Mouse (Mus musculus) ES-Bruce4 (cell line): ENCODE measurements at regions not wholly inside any gene's neighbourhood (a gene's known extent, or its start where the extent isn't known, plus 50 kb on each side); places are given as distances from the start of the nearest gene placed in this dataset.
A peak's percentile ranks its signal among the peaks of the same experiment; 100 is the strongest.

Source experiments
- H3K27ac ChIP-seq: 2 replicates; pipeline ENCODE4 v1.5.1; 2012; ENCODE audit warnings: low read length, inconsistent platforms; ENCODE audit not compliant: insufficient read depth
- H3K27me3 ChIP-seq: 2 replicates; pipeline ENCODE4 v1.6.1; 2012; ENCODE audit warnings: mild to moderate bottlenecking, low read length, inconsistent platforms; ENCODE audit not compliant: control insufficient read depth, poor library complexity, insufficient read depth, severe bottlenecking
- H3K36me3 ChIP-seq: 2 replicates; pipeline ENCODE4 v1.6.1; 2012; ENCODE audit warnings: inconsistent platforms, mild to moderate bottlenecking, low read length, moderate library complexity; ENCODE audit not compliant: control insufficient read depth, poor library complexity, insufficient read depth, severe bottlenecking
- H3K4me1 ChIP-seq: one replicate; pipeline ENCODE4 v1.8.1; 2011; ENCODE audit warnings: low read length; ENCODE audit not compliant: control insufficient read depth, insufficient read depth
- H3K4me3 ChIP-seq: 2 replicates; pipeline ENCODE4 v1.5.1; 2011; ENCODE audit warnings: low read depth, mild to moderate bottlenecking, low read length
- H3K9ac ChIP-seq: 2 replicates; pipeline ENCODE4 v1.6.1; 2012; ENCODE audit warnings: low read depth, mild to moderate bottlenecking, inconsistent platforms; ENCODE audit not compliant: poor library complexity, severe bottlenecking
- H3K9me3 ChIP-seq: replicated peaks from 2 replicates; pipeline ENCODE4 v1.6.1; 2012; ENCODE audit warnings: mild to moderate bottlenecking, low read length, inconsistent platforms; ENCODE audit not compliant: control insufficient read depth, poor library complexity, insufficient read depth, severe bottlenecking
- CTCF ChIP-seq: IDR thresholded peaks from one replicate; pipeline ENCODE4 v1.8.1; 2011; ENCODE audit warnings: low read depth, low read length
- EP300 ChIP-seq: IDR thresholded peaks from 2 replicates; pipeline ENCODE4 v1.6.1; 2011; ENCODE audit warnings: low read depth, low read length; ENCODE audit not compliant: insufficient read depth
- POLR2A ChIP-seq: IDR thresholded peaks from one replicate; pipeline ENCODE4 v1.8.1; 2011; ENCODE audit warnings: low read length; ENCODE audit not compliant: insufficient read depth

DNA sequence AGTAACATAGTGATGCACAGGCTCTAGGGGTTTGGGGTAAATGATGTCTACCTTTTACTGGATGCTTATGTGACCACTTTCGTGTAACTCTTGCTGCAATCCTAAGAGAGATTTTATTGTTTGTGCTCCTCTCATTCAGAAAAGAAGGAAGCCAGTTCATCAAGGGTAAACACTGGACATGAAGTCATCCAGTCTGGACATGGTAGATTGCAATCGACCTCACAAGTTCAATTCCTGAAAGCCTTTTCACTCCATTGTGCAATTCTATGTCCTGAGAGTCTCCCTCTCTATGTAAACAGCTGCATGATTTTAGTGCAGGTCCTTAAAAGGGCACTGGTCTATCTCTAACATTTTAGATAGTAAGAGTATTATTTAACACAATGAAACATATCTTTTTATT lies 73.5 kb upstream of the Gm16223 start:
- H3K9ac ChIP-seq = no peak overlapping the region
- TF ChIP-seq POLR2A (no peak), CTCF (no peak), EP300 (no peak)
- no peak overlapping the region for H3K4me3 ChIP-seq
- no peaks in the 10 kb centered on the region for H3K27me3 ChIP-seq
- H3K27ac ChIP-seq = no peak overlapping the region
- H3K36me3 ChIP-seq = no peaks in the 10 kb centered on the region
- peaks cover 5% of the 10 kb centered on the region; the same call in 1 of the 2 replicates for H3K9me3 ChIP-seq
- no peaks in the 10 kb centered on the region for H3K4me1 ChIP-seq

DNA sequence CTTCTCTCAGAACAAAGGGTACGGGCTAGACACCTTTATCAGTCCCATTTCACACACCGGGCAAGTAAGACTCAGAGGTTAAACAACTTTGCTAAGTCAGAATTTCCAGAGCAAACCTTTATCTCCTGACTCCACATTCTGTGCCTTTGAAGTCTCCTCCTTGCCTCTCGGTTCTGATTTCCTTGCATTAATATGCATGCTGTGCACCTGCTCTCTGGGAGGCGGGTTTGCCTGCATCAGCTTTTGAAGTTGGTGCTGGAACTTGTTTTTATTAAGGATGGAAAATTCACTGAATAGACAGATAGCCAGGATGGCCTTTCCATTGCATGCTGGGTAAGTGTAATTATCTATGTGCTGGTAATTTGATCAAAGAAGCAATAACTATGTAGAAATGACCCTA lies 84.2 kb upstream of the Gm16223 start:
- no peaks in the 10 kb centered on the region for H3K36me3 ChIP-seq
- TF ChIP-seq POLR2A (no peak), CTCF (no peak), EP300 (no peak)

DNA sequence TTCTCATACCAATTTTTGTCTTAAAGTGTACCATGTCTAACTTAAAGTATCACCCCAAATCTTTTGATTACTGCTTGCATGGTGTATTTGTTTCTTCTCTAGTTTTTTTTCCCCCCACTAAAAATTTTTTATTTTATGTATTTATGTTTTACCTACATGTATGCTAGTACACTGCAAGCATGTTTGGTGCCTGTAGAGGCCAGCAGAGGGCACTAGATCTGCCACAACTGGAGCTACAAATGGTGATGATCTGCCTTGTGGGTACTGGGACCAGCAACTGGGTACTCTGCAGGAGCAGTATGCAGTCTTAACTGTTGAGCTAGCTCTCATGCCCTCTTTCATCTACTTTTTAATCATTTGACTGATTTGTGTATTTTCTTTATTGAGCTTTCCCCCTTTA lies 92.2 kb upstream of the Gm16223 start:
- TF ChIP-seq CTCF (peak; percentile 26), EP300 (no peak)
- Histone ChIP-seq H3K27me3 (no peaks in the 10 kb centered on the region), H3K4me1 (no peaks in the 10 kb centered on the region), H3K4me3 (no peak overlapping the region), H3K27ac (no peak overlapping the region), H3K36me3 (no peaks in the 10 kb centered on the region), H3K9me3 (no peaks in the 10 kb centered on the region), H3K9ac (no peak overlapping the region)

More for the DNA sequence above, 84.2 kb upstream of the Gm16223 start:
- Histone ChIP-seq H3K9me3 (no peaks in the 10 kb centered on the region), H3K4me1 (no peaks in the 10 kb centered on the region), H3K9ac (no peak overlapping the region), H3K27me3 (no peaks in the 10 kb centered on the region; the same call in 1 of the 2 replicates), H3K4me3 (no peak overlapping the region), H3K27ac (no peak overlapping the region)

DNA sequence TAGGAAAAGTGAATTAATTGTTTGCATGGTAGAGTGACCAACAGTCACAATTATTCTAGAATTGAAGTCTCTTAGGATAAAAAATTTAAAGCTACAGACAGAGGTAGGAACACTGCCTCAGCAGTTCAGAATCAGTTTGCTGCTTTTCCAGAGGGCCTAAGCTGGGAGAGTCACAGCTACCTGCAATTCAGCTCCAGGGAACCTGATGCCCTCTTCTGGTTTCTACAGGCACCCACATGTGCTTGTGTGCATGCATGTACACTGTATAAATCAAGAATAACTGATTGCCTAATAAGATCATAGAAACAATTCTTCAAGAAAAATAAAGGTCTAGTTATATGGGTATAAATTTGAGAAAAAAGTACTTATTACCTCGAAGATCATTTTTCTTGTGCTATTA lies 96.6 kb upstream of the Gm16223 start:
- H3K4me3 ChIP-seq = no peak overlapping the region
- no peak overlapping the region for H3K9ac ChIP-seq
- H3K4me1 ChIP-seq = no peaks in the 10 kb centered on the region
- no peak overlapping the region for H3K27ac ChIP-seq
- H3K9me3 ChIP-seq = no peaks in the 10 kb centered on the region
- TF ChIP-seq CTCF (no peak), POLR2A (no peak), EP300 (no peak)
- H3K36me3 ChIP-seq = no peaks in the 10 kb centered on the region
- no peaks in the 10 kb centered on the region for H3K27me3 ChIP-seq

DNA sequence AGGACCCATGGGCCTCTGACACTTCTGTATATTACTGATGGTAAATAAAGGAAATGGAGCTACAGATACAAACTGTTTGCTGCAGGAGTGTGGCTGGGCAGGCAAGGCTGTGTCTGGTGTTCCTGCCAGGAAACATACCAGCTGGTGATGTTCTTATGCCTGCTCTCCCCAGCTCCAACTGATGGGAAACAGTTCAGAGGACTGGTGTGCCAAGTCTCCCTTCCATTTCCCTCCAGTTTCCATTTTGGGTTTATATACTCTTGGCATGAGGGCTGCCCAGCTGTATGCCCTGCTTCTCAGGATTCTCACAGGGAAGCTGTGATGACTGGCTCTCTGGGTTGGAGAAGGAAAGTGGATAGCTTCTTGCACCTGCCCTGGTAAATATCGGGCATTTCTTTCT lies 100.8 kb upstream of the Gm16223 start:
- Histone ChIP-seq H3K36me3 (no peaks in the 10 kb centered on the region), H3K9ac (no peak overlapping the region), H3K4me1 (no peaks in the 10 kb centered on the region), H3K27me3 (no peaks in the 10 kb centered on the region), H3K27ac (no peak overlapping the region), H3K4me3 (no peak overlapping the region), H3K9me3 (no peaks in the 10 kb centered on the region)
- TF ChIP-seq EP300 (no peak), POLR2A (no peak), CTCF (no peak)

DNA sequence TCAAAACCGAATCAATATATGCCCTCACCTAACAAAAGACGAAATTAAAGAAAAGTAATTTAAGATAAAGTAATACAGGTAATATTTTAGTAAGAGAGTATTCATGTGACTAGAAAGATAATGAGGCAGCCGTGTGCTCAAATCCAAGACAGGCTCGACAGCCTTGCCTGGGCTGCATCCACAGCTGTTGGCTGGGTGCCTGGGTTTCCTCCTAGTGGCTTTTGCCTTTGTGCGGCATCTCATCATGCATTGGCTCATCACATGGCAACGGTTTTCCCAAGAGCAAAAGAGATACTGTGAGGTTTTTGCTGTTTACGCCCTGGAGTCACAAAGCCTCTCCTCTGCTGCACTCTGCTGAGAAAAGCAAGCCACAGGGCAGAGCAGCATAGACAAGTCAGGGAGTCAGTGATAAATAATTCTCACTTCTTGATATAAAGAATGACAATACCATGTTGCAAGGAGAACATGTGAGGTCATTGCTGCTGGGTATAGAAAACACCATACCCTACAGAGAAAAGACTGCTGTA lies 103.1 kb upstream of the Bod1l start:
- Histone ChIP-seq H3K4me1 (no peaks in the 10 kb centered on the region), H3K9me3 (no peaks in the 10 kb centered on the region), H3K4me3 (no peak overlapping the region), H3K27ac (no peak overlapping the region), H3K27me3 (no peaks in the 10 kb centered on the region), H3K9ac (no peak overlapping the region), H3K36me3 (no peaks in the 10 kb centered on the region)
- TF ChIP-seq POLR2A (no peak), EP300 (no peak), CTCF (no peak)
